Mouse (Mus musculus) spleen, adult 2 months (tissue): ENCODE measurements around the gene Ak9. TPM values are rescaled to one million over a fixed set of nuclear protein-coding genes. Genes with fewer than 3 reads are reported as not detected.

ENCODE experiments used
- DNase-seq, 2 experiments: peaks; one replicate each; pipeline versions ENCODE4 v3.0.0 to v3.0.0-alpha.2; 2012 to 2021; ENCODE audit warnings: low spot score in 2 of 2, low read depth in 1 of 2
- H3K27ac ChIP-seq: fragments of 200-500 bp; 2 replicates; pipeline ENCODE4 v1.5.1; 2012; ENCODE audit warnings: low read length, inconsistent platforms; ENCODE audit not compliant: insufficient read depth
- H3K27me3 ChIP-seq: fragments of 200-500 bp; 2 replicates; pipeline ENCODE4 v1.6.1; 2012; ENCODE audit warnings: mild to moderate bottlenecking, moderate library complexity, low read length, inconsistent platforms; ENCODE audit not compliant: control insufficient read depth, insufficient read depth
- H3K36me3 ChIP-seq: fragments of 200-500 bp; 2 replicates; pipeline ENCODE4 v1.6.1; 2012; ENCODE audit warnings: mild to moderate bottlenecking, low read length, inconsistent platforms; ENCODE audit not compliant: control insufficient read depth, insufficient read depth
- H3K4me1 ChIP-seq: fragments of 200-500 bp; 2 replicates; pipeline ENCODE4 v1.6.1; 2011; ENCODE audit warnings: inconsistent platforms; ENCODE audit not compliant: control insufficient read depth, insufficient read depth, insufficient read length
- H3K4me3 ChIP-seq: fragments of 200-500 bp; 2 replicates; pipeline ENCODE4 v1.5.1; 2011; ENCODE audit warnings: mild to moderate bottlenecking, inconsistent platforms; ENCODE audit not compliant: insufficient read depth, insufficient read length; ENCODE audit errors: extremely low read depth
- CTCF ChIP-seq: fragments of 200-500 bp; IDR thresholded peaks from 2 replicates; pipeline ENCODE4 v1.5.1; 2011; ENCODE audit warnings: mild to moderate bottlenecking, inconsistent platforms; ENCODE audit not compliant: insufficient read depth, insufficient read length, insufficient replicate concordance; ENCODE audit errors: extremely low read depth
- POLR2A ChIP-seq: fragments of 200-500 bp; IDR thresholded peaks from 2 replicates; pipeline ENCODE4 v1.6.1; 2011; ENCODE audit warnings: low read depth, low read length, inconsistent platforms
- WGBS: fragments of 180-500 bp; shearing (Covaris S2); methylation state at CpG from one replicate; pipeline ENCODE4 v1.1.7; 2018; 5-methylcytosine and 5-hydroxymethylcytosine counted together
- polyA plus RNA-seq: library from polyadenylated mRNA; depleted of rRNA; stranded (reverse); fragments of >200 nt; gene quantifications from 2 replicates; pipeline ENCODE4 v1.2.3, GENCODE M21; 2012; rRNA removed

Ak9 gene
- polyA plus RNA-seq = not detected in 2 replicates

DNA sequence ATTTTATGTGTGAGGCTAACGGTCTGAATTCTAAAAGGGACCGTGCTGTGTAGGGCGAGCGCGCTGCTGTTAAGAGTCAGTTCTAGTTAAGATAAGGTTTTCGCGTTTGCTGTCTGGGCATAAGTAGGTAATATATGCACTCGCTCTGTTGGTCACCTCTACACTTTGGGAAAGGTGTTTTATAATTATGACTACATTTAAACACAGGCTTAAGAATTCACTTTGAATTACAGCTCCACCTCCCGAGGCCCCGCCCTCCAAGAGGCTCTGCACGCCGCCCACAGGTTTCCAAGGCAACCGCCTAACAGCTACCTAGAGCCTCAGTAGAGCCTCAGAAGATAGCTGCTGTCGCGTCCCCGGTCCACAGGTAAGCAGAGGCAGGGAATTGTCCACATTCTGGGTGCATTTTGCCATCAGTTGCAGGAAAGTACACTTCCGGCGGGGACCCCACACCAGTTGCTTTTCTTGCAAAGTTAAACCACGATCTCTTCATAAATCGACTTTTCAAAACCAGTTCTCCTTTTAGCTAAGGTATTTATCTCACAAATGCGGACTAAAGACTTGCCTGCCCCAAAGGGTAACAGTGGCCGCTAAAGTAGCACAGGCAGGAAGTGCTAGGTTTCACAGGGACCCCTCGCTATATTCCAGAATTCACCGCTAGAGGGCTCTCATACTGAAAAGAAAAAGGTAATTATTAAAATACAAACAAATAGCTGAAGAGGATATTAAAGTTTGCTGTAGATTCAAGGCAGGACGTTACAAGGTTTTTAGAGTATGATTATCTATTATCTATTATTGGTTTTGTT is at the start of gene Ak9:
Ak9 (plus strand) TSS at position 342 of the 806 bp plus-strand sequence.
- peak; percentile 85 to 86 for DNase-seq
- TF ChIP-seq CTCF = no peak
- Histone ChIP-seq H3K36me3 (no peaks in the 10 kb centered on the region), H3K27ac (peak within 1 kb of the TSS; percentile 78), H3K4me3 (peak within 1 kb of the TSS; percentile 88), H3K27me3 (no peaks in the 10 kb centered on the region), H3K4me1 (0 out of 2 replicates have a peak, but pooled peaks cover 3% of the 10 kb centered on the region)
- WGBS = under 1% methylated on average over 25 of the region's 25 CpGs

DNA sequence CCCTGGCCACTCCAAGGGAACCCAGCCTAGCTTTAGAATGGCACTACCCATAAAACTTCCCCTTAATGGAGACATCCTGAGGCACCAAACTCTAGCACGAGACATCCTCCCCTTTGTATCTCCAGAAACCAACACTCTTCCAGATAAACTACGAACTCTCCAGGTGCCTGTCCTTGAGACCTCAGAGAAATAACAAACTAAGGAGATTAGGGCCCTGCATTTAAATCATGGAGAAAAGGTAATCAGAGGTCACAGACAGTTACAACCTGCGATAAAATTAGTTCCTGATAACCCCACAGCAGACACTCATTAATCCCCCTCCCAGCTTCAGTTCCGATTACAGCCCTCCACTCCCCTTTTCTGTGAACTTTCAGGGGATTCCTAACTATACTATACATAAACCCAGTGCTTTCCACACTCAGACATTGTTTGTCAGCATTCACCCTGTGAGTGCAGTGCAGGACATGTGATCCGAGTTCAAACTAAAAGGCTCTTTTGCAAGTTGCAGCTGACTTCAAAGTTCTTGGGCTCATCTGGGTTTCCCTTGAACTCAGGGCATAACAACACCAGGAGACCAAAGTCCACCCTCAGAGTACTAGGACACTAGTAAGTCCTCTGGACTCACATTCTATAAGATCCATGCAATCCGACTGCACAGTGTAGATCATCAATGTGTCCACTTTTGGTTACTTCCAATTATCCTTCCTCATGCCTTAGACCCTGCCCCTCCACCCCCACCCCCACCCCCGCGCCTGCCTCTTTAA is 43.4 kb upstream of the Ak9 start:
- Histone ChIP-seq H3K27me3 (no peaks in the 10 kb centered on the region), H3K27ac (no peak overlapping the region), H3K36me3 (peaks cover 17% of the 10 kb centered on the region), H3K4me3 (no peak overlapping the region), H3K4me1 (no peaks in the 10 kb centered on the region)
- WGBS = 89% methylated on average over 8 of the region's 8 CpGs
- DNase-seq = no peak
- TF ChIP-seq POLR2A = no peak
- no peak for TF ChIP-seq CTCF

DNA sequence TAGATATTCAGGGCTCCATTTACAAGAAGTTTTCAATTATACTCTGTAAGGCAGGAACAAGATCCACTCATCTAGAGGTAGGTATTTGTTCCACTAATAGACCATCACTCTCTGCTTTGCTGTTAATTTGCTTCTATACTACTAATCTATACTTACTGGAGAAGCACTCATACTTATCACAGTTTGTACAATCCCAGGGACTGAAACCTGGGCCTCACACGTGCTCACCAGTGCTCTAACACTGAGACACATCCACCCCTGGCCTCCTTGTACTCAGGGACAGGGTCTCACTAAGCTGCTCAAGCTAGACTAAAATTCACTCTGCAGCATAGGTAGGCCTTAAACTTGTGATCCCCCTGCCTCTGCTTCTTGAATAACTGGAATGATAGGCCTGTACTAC is 42.6 kb upstream of the Ak9 start:
- 85% methylated on average over 1 of the region's 1 CpGs for WGBS
- DNase-seq = no peak
- Histone ChIP-seq H3K4me1 (no peaks in the 10 kb centered on the region), H3K4me3 (no peak overlapping the region), H3K27ac (no peak overlapping the region), H3K36me3 (peaks cover 11% of the 10 kb centered on the region), H3K27me3 (no peaks in the 10 kb centered on the region)
- TF ChIP-seq CTCF (no peak), POLR2A (no peak)

- no peak for DNase-seq
- Histone ChIP-seq H3K27me3 (no peaks in the 10 kb centered on the region), H3K4me1 (no peaks in the 10 kb centered on the region), H3K36me3 (peaks cover 10% of the 10 kb centered on the region), H3K4me3 (no peak overlapping the region), H3K27ac (no peak overlapping the region)
- TF ChIP-seq CTCF (no peak), POLR2A (no peak)
Observed at GRCm38 (mm10) chr10:41261889-41262288, 41.9 kb upstream of the Ak9 start.

DNA sequence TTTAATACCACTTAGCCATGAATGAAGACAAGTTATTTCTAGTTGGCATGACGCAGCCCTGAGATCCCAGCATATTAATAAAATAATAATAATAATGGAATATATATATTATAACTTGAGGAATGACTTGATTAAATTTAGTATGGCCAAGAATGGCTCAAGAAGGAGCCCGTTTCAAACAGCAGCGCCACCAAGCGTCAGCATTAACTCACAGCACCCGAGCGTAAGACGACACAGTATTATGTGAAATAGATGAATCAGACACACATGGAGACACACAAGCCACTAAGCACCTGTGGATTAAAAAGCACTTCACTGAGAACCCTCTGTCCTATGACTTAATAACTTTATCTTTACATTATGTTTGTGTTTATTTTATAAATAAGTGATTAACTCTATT is 31.9 kb upstream of the Ak9 start:
- TF ChIP-seq POLR2A = no peak
- TF ChIP-seq CTCF = no peak
- peaks cover 35% of the 10 kb centered on the region for H3K36me3 ChIP-seq
- H3K27me3 ChIP-seq = no peaks in the 10 kb centered on the region
- no peak overlapping the region for H3K4me3 ChIP-seq
- H3K4me1 ChIP-seq = no peaks in the 10 kb centered on the region
- no peak for DNase-seq
- H3K27ac ChIP-seq = no peak overlapping the region
- 86% methylated on average over 7 of the region's 7 CpGs for WGBS

DNA sequence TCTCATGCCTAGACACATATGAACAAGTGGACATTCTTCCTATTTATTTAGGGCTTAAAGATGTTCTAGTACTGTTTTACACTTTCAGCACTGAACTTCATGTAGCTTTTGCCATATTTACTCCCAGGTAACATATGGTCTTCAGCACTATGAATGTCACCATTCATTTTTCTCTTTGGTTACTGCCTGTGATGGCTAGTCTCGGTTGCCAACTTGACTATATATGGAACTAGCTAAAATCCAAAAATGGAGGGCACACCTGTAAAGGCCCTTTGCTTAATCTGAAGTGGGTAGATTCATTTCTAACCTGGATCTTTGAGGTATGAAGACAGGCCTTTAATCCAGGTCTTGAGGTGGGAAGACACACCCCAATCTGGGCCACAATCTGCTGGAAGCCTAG is 28.9 kb upstream of the Ak9 start:
- no peak overlapping the region for H3K4me3 ChIP-seq
- DNase-seq = no peak
- no peak overlapping the region for H3K27ac ChIP-seq
- no peaks in the 10 kb centered on the region for H3K4me1 ChIP-seq
- peaks cover 17% of the 10 kb centered on the region for H3K36me3 ChIP-seq
- TF ChIP-seq CTCF = no peak
- TF ChIP-seq POLR2A = no peak
- no peaks in the 10 kb centered on the region for H3K27me3 ChIP-seq
- whole genome bisulfite sequencing = 98% methylated on average over 1 of the region's 1 CpGs

- TF ChIP-seq POLR2A (no peak), CTCF (no peak)
- no peak for DNase-seq
- no peak overlapping the region for H3K27ac ChIP-seq
- no peaks in the 10 kb centered on the region for H3K27me3 ChIP-seq
- no peak overlapping the region for H3K4me3 ChIP-seq
- peaks cover 12% of the 10 kb centered on the region; the same call in 1 of the 2 replicates for H3K36me3 ChIP-seq
- no peaks in the 10 kb centered on the region for H3K4me1 ChIP-seq
- WGBS = 94% methylated on average over 1 of the region's 1 CpGs
Observed at GRCm38 (mm10) chr10:41278808-41279207, 25.0 kb upstream of the Ak9 start.
